Mouse (Mus musculus) hindbrain, embryonic 12.5 days (tissue): Measurements from ENCODE around the gene Oxsr1. TPM values are rescaled to one million over a fixed set of nuclear protein-coding genes. Genes with fewer than 3 reads are reported as not detected.

Experiments used
- ATAC-seq: fragments of 200-750 bp; cut with Nextera tagmentation; 2 replicates; pipeline ENCODE4 v1.8.0; 2017; ENCODE audit warnings: moderate TSS enrichment; ENCODE audit not compliant: low FRiP score
- H3K27ac ChIP-seq: fragments of 300-500 bp; sonication (generic); 2 replicates; pipeline ENCODE4 v1.5.1; 2016; ENCODE audit warnings: mild to moderate bottlenecking
- H3K27me3 ChIP-seq: fragments of 300-500 bp; sonication (generic); 2 replicates; pipeline ENCODE4 v1.6.1; 2016; ENCODE audit warnings: mild to moderate bottlenecking
- H3K36me3 ChIP-seq: fragments of 300-500 bp; sonication (generic); 2 replicates; pipeline ENCODE4 v1.6.1; 2016; ENCODE audit warnings: mild to moderate bottlenecking
- H3K4me1 ChIP-seq: fragments of 300-500 bp; sonication (generic); 2 replicates; pipeline ENCODE4 v1.6.1; 2016
- H3K4me2 ChIP-seq: fragments of 300-500 bp; sonication (generic); replicated peaks from 2 replicates; pipeline ENCODE4 v1.6.1; 2016; ENCODE audit warnings: mild to moderate bottlenecking
- H3K4me3 ChIP-seq: fragments of 300-500 bp; sonication (generic); 2 replicates; pipeline ENCODE4 v1.5.1; 2016; ENCODE audit warnings: mild to moderate bottlenecking
- H3K9ac ChIP-seq: fragments of 300-500 bp; sonication (generic); 2 replicates; pipeline ENCODE4 v1.6.1; 2016; ENCODE audit warnings: mild to moderate bottlenecking, moderate library complexity
- H3K9me3 ChIP-seq: fragments of 300-500 bp; sonication (generic); replicated peaks from 2 replicates; pipeline ENCODE4 v1.6.1; 2016; ENCODE audit warnings: mild to moderate bottlenecking
- WGBS: fragments of 180-500 bp; shearing (Covaris S2); methylation state at CpG from one replicate; pipeline ENCODE4 v1.1.7; 2016; 5-methylcytosine and 5-hydroxymethylcytosine counted together
- polyA plus RNA-seq: library from polyadenylated mRNA; unstranded; fragments of >200 nt; fragmentation: Nextera tagmentation; extraction: Ambion mirVana; gene quantifications from 2 replicates; pipeline ENCODE4 v1.2.1, GENCODE M21; 2016

The Oxsr1 gene
- polyA plus RNA-seq, 1 experiment from 2014 or later, result 19.6 TPM

- H3K9ac ChIP-seq, result no peak overlapping the region
- 82% methylated on average over 5 of the region's 5 CpGs for WGBS
- no peak overlapping the region for H3K27ac ChIP-seq
- H3K27me3 ChIP-seq, result no peaks in the 10 kb centered on the region
- no peaks in the 10 kb centered on the region for H3K36me3 ChIP-seq
- no peak overlapping the region for H3K4me2 ChIP-seq
- H3K9me3 ChIP-seq, result peaks cover 5% of the 10 kb centered on the region; the same call in 1 of the 2 replicates
- no peaks in the 10 kb centered on the region for H3K4me1 ChIP-seq
- no peak overlapping the region for H3K4me3 ChIP-seq
- no peak for ATAC-seq
Measured at GRCm38 (mm10) chr9:119201653-119202052, 120.6 kb downstream of the Oxsr1 start.

GRCm38 (mm10) chr9:119199151-119199861 is 122.9 kb downstream of the Oxsr1 start:
- 89% methylated on average over 10 of the region's 10 CpGs for WGBS
- no peak overlapping the region for H3K4me2 ChIP-seq
- peaks cover under 1% of the 10 kb centered on the region; the same call in 1 of the 2 replicates for H3K9me3 ChIP-seq
- no peaks in the 10 kb centered on the region for H3K27me3 ChIP-seq
- no peaks in the 10 kb centered on the region for H3K4me1 ChIP-seq
- H3K27ac ChIP-seq, result no peak overlapping the region
- H3K4me3 ChIP-seq, result no peak overlapping the region
- ATAC-seq, result no peak
- no peaks in the 10 kb centered on the region for H3K36me3 ChIP-seq
- H3K9ac ChIP-seq, result no peak overlapping the region

- 35% methylated on average over 11 of the region's 11 CpGs for WGBS
- no peak for ATAC-seq
- Histone ChIP-seq H3K36me3 (no peaks in the 10 kb centered on the region), H3K27ac (no peak overlapping the region), H3K4me1 (no peaks in the 10 kb centered on the region), H3K9ac (no peak overlapping the region), H3K4me3 (no peak overlapping the region), H3K4me2 (no peak overlapping the region), H3K27me3 (no peaks in the 10 kb centered on the region), H3K9me3 (no peaks in the 10 kb centered on the region)
Measured at GRCm38 (mm10) chr9:119192202-119192990, 129.8 kb downstream of the Oxsr1 start.

Other genes with a start within 250 kb of the Oxsr1 start
- gene Plcd1, start 228.9 kb downstream of the Oxsr1 start, polyA plus RNA-seq, result 33.7 and 35.6 TPM in 2 replicates
- gene Dlec1, start 219.9 kb downstream of the Oxsr1 start, polyA plus RNA-seq, result 1.4 and 1.9 TPM in 2 replicates
- gene Acaa1b, start 165.3 kb downstream of the Oxsr1 start, polyA plus RNA-seq, result 1.2 and 2.1 TPM in 2 replicates
- not detected in 2 replicates for gene Gm47289, start 163.3 kb downstream of the Oxsr1 start, polyA plus RNA-seq
- gene Slc22a13, start 113.3 kb downstream of the Oxsr1 start, polyA plus RNA-seq, result 0.12 TPM in 1 of 2 replicates, not detected in the other
- gene Acaa1a, start 17.2 kb upstream of the Oxsr1 start, polyA plus RNA-seq, result 82.4 and 87.1 TPM in 2 replicates
- gene Myd88, start 19.0 kb upstream of the Oxsr1 start, polyA plus RNA-seq, result 6.3 and 7.6 TPM in 2 replicates
- 4.7 and 4.9 TPM in 2 replicates for gene Xylb, start 35.0 kb upstream of the Oxsr1 start, polyA plus RNA-seq
- not detected in 2 replicates for gene Slc22a14, start 43.1 kb upstream of the Oxsr1 start, polyA plus RNA-seq
- 86.6 and 97.4 TPM in 2 replicates for gene Acvr2b, start 79.7 kb upstream of the Oxsr1 start, polyA plus RNA-seq
- 42.7 and 43.7 TPM in 2 replicates for gene Exog, start 122.5 kb upstream of the Oxsr1 start, polyA plus RNA-seq